Mouse (Mus musculus) thymus, postnatal 14 days (tissue): ENCODE results near the gene Fam129b.

Experiments
- DNase-seq: peaks from one replicate; pipeline ENCODE4 v3.0.0; 2021

Fam129b gene

DNA sequence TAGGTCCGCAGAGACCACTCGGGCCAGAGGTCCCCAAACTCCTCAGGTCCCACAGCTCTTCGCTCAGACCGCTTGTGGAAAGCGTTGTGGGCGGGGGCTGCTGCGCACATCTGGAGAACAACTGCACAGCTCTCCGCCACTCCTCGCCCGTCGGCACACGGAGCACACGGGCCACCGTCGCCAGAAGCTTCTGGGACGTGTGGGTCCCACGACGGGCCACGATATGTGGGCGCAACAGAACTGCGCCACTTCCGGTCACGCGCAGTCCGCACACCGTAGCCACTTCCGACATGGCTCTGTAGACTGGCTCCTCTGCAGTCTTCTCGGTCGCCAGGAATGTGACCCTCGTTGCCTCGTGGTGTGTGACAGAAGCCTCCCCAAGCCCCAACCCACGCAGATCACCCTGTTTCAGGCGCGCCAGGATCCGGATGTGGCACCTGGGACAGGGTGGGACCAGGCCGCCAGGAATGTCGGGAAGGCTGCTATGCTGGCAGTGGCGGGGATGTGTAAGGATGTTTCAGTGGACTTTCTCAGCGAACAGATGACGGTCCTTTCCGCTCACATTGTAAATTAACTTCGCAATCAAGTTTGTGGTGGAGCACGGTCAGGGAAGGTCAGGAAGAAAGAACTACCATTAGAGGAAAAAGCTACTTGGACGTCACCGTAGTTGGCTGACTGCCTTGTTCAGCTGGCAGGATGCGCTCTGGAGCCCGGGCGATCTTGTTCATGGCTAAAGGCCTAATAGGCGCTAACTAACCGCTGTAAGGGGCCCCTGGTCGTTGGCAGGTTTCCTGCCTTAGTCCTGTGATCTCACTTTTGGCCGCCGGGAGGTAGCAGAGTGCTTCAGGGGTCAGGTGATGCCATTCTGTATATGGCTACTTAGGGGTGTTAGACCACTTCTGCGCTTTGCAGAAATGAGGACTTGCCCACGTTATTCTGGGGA is 91.0 kb downstream of the Fam129b start:
- peak; percentile 82 for DNase-seq

DNA sequence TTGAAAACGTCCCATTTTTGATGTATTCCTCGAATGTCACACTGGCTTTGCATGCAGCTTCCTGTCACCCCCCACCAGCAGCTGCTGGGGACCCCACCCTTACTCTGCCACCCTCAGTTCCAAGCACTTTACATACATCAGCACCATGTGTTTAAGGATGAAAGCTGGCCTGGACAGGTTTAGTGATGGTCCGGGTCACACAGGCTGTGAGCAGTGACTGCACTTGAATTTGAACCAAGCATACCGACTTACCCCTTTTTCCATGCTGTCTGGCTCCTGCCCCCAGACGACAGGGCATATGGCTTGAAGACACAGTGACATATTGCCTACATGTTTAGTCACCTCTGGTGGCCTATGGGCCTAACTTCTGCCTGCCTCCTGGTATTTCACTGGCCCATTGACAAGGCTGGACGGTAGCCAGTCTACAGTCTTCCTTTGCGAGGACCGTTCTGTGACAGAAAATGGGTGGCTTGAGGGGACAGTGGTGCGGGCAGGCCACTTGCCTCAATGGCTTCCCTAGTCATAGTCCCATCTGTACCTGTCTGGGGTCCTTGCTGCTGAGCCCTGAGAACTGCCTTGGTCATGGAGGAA is 92.2 kb downstream of the Fam129b start:
- no peak for DNase-seq

DNA sequence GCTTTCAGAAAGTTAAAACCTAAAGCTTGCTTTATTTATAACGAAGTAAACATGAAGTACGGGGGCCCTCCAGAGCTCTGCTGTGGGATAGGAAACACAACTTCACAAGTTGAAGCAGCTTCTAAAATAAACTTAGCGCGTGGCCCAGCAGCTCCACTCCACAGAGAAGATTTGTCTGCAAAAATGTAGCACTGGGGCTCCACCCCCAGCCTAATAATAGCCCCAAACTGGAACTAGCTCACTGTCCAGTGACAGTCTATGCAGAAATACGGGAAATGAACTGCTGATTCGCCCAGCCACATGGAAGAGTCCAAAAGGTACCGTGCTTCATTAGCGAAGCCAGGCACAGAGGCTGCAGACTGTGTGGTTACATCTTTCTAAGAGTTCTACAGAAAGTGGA is 93.4 kb downstream of the Fam129b start:
- no peak for DNase-seq

DNA sequence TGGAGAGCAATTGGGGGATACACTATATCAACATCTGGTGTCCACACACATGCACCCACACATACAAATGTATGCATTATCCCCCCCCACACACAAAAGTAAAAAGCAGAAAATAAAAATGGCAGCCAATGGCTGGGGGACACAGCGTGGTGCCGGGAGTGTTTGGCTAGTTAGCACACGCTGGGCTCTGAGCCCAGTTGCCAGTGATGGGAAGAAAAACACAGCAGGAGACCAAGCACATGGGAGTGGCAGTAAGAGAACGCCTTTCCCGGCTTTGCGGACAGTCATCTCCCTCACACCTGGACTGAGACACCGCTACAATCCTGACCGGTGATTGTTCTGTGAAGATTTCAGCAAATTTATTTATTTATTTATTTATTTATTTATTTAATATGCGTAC is 95.3 kb downstream of the Fam129b start:
- DNase-seq: no peak

DNA sequence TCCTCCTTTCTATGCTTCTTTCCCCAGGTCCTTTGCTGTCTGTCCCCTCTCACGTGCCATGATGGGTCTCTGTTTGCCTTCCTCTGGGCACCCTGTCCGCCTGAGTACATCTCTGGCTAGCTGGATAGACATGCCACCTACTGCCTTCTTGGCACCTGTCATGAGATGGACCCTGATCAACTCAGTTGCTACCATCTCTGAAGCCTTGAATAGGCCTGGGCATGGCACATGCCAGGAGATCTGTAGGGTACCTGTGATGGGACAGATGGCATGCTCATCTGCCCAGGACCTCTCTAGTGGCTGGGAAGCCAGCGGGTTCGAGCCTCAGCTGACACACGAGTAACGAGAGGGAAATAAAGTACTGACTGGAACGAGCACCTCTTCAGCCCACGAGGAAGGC is 98.3 kb downstream of the Fam129b start:
- no peak for DNase-seq
